Mouse (Mus musculus) megakaryocyte, embryonic 14.5 days (primary cell): ENCODE data around the gene Dnmt3a. TPM values are rescaled to one million over a fixed set of nuclear protein-coding genes. Genes with fewer than 3 reads are reported as not detected.

Source experiments
- H3K27me3 ChIP-seq: replicated peaks from 2 replicates; pipeline ENCODE3; 2012; ENCODE audit warnings: inconsistent platforms
- H3K36me3 ChIP-seq: replicated peaks from 2 replicates; pipeline ENCODE3; 2012; ENCODE audit warnings: low read length, inconsistent platforms, mixed read lengths
- H3K4me1 ChIP-seq: 2 replicates; pipeline ENCODE4 v1.6.1; 2012; ENCODE audit warnings: inconsistent platforms
- H3K4me3 ChIP-seq: replicated peaks from 2 replicates; pipeline ENCODE3; 2012; ENCODE audit warnings: moderate library complexity, mild to moderate bottlenecking, inconsistent platforms
- H3K9me3 ChIP-seq: 2 replicates; pipeline ENCODE4 v1.6.1; 2012; ENCODE audit warnings: inconsistent platforms
- FLI1 ChIP-seq: IDR thresholded peaks from 2 replicates; pipeline ENCODE4 v1.6.1; 2012; ENCODE audit warnings: low read length, inconsistent platforms, mixed read lengths
- GATA1 ChIP-seq: IDR thresholded peaks from 3 replicates; pipeline ENCODE4 v1.6.1; 2012; ENCODE audit warnings: mixed read lengths, low read length, inconsistent platforms, borderline replicate concordance
- polyA plus RNA-seq: library from polyadenylated mRNA; stranded (reverse); fragments of >175 nt; gene quantifications from 2 replicates; pipeline ENCODE4 v1.2.3, GENCODE M21; 2012; ENCODE audit warnings: low replicate concordance; ENCODE audit not compliant: insufficient read depth

The Dnmt3a gene
- polyA plus RNA-seq: 27.5 and 30.1 TPM in 2 replicates

GRCm38 (mm10) chr12:3805852-3806251 is at the start of gene Dnmt3a:
Dnmt3a (plus strand) TSS chr12:3806007.
- H3K36me3 ChIP-seq: peaks cover 9% of the 10 kb centered on the region
- H3K4me1 ChIP-seq: peaks cover 56% of the 10 kb centered on the region
- no peak for TF ChIP-seq FLI1
- no peak for TF ChIP-seq GATA1
- peak within 1 kb of the TSS; percentile 94 for H3K4me3 ChIP-seq
- no peaks in the 10 kb centered on the region for H3K9me3 ChIP-seq
- H3K27me3 ChIP-seq: peaks cover 29% of the 10 kb centered on the region

- no peak for TF ChIP-seq GATA1
- TF ChIP-seq FLI1: no peak
Measured at GRCm38 (mm10) chr12:3756216-3756615, 49.6 kb upstream of the Dnmt3a start.

DNA sequence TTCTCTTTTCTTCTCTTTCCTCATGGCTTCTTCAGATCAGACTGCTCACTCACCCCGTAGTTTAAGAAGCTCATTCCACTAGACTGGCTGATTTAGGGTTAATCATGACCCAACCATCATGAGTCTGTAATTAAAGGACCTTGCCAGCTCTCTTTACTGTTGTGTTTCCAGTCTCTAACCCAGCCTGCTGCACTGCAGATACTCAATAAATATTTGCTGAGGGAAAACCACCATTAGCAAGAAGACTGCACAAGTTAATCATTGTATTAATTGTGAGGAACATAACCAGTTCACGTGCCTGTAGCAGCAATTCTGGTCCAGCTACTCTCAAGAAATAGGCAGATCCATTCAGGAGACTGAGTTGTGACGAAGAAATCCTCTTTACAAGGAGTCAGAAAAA is 47.7 kb upstream of the Dnmt3a start:
- Histone ChIP-seq H3K9me3 (no peaks in the 10 kb centered on the region), H3K27me3 (no peaks in the 10 kb centered on the region), H3K4me3 (no peak overlapping the region), H3K36me3 (peaks cover 4% of the 10 kb centered on the region), H3K4me1 (peaks cover 28% of the 10 kb centered on the region)
- no peak for TF ChIP-seq FLI1
- TF ChIP-seq GATA1: no peak

More at GRCm38 (mm10) chr12:3756216-3756615, 49.6 kb upstream of the Dnmt3a start:
- no peaks in the 10 kb centered on the region for H3K9me3 ChIP-seq
- H3K4me1 ChIP-seq: peaks cover 27% of the 10 kb centered on the region
- no peaks in the 10 kb centered on the region for H3K27me3 ChIP-seq
- H3K4me3 ChIP-seq: no peak overlapping the region
- H3K36me3 ChIP-seq: peaks cover 9% of the 10 kb centered on the region

- H3K4me3 ChIP-seq: peak overlapping the region; percentile 86
- no peaks in the 10 kb centered on the region for H3K27me3 ChIP-seq
- no peaks in the 10 kb centered on the region for H3K36me3 ChIP-seq
- H3K4me1 ChIP-seq: peaks cover 28% of the 10 kb centered on the region
- H3K9me3 ChIP-seq: no peaks in the 10 kb centered on the region
- TF ChIP-seq GATA1: no peak
- no peak for TF ChIP-seq FLI1
Measured at GRCm38 (mm10) chr12:3759419-3759818, 46.4 kb upstream of the Dnmt3a start.

GRCm38 (mm10) chr12:3760876-3761590 is 44.8 kb upstream of the Dnmt3a start:
- no peak for TF ChIP-seq FLI1
- no peak for TF ChIP-seq GATA1
- Histone ChIP-seq H3K9me3 (no peaks in the 10 kb centered on the region), H3K27me3 (no peaks in the 10 kb centered on the region), H3K36me3 (no peaks in the 10 kb centered on the region), H3K4me3 (no peak overlapping the region), H3K4me1 (peaks cover 25% of the 10 kb centered on the region)

DNA sequence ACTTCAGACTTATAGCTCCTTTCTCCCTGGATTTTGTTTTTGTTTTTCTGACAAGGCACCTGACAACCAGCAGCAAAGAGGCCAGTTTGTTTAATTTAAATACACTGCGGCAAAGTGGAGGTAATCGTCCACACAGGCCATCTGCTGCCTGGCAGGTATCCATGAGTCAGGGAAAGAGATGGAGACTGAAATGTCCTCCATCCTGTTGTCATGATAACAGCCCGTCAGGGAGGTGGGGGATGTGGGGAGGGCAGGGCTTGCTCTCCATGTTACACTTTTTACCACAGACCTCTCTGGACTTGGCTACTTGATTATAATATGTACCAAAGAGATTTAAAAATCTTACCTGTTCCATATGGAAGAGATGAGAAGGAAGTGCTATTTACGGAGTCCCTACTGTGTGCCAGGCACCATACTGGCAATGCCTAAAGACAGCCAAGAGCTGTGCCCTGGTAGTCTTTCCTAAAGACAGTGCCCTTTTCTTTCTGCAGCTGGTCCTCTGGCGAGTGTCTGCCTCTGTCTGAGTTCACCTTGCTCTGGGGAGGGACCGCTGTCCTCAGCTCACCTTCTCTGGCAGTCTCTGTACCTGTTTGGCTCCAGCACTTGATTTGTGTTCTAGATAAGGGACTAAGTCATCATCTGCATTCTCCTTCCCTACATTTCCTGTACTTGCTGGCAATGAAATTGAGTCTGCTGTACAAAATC is 44.1 kb upstream of the Dnmt3a start:
- Histone ChIP-seq H3K27me3 (no peaks in the 10 kb centered on the region), H3K4me1 (peaks cover 32% of the 10 kb centered on the region), H3K4me3 (no peak overlapping the region), H3K36me3 (no peaks in the 10 kb centered on the region), H3K9me3 (no peaks in the 10 kb centered on the region)
- TF ChIP-seq GATA1: no peak
- no peak for TF ChIP-seq FLI1

DNA sequence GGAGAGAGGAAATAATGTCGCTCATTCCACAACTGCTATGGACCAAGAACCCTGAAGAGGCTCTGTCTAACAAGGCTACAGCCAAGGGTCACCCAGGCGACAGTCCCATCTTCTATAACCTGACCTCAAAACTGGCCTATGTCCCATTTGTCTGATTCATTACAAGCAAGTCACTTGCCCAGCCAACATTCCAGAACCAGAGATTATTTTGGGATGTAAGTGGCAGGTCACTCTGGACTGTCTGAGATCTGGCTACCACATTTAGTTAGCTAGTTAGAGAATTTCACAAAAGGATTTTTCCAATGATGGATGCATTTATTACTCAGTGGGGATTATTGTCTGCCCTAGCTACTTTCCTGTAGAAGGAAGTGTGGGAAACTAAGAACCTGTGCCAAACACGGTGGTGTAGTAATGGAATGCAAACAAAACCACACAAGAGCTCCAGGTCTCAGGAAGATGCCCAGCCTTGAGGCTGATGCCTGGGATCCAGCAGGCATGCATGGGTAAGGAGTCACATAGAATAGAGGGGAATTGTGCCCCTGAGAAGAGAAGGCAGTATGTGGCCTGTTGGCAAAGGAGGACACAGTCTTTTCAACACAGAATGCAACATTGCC is 41.5 kb upstream of the Dnmt3a start:
- Histone ChIP-seq H3K36me3 (no peaks in the 10 kb centered on the region), H3K4me3 (no peak overlapping the region), H3K4me1 (peaks cover 30% of the 10 kb centered on the region), H3K9me3 (no peaks in the 10 kb centered on the region), H3K27me3 (no peaks in the 10 kb centered on the region)
- no peak for TF ChIP-seq GATA1
- TF ChIP-seq FLI1: no peak

DNA sequence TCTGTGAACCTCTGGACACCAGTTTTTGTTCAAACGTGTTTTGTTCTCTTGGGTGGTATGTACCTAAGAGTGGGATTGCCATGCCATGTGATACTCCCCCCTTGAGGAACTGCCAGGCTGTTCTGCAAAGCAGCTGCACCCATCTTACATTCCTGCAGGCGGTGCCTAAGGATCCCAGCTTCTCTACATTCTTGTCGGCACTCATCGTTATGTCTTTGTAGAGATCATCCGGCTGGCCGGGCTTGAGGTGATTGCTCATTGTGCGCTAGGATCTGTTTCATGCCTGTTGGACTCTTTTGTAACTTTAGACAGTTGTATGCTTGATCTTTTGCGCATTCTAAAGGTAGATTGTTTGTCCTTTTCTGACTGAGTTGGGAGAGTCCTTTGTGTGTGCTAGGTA is 38.4 kb upstream of the Dnmt3a start:
- Histone ChIP-seq H3K9me3 (no peaks in the 10 kb centered on the region), H3K36me3 (no peaks in the 10 kb centered on the region), H3K27me3 (no peaks in the 10 kb centered on the region), H3K4me3 (no peak overlapping the region), H3K4me1 (peaks cover 22% of the 10 kb centered on the region)
- TF ChIP-seq FLI1 (no peak), GATA1 (no peak)

GRCm38 (mm10) chr12:3768391-3768790 is 37.4 kb upstream of the Dnmt3a start:
- no peak for TF ChIP-seq GATA1
- no peak for TF ChIP-seq FLI1

GRCm38 (mm10) chr12:3770546-3770945 is 35.3 kb upstream of the Dnmt3a start:
- Histone ChIP-seq H3K9me3 (no peaks in the 10 kb centered on the region), H3K4me1 (peaks cover 51% of the 10 kb centered on the region), H3K4me3 (no peak overlapping the region), H3K27me3 (no peaks in the 10 kb centered on the region), H3K36me3 (peaks cover 6% of the 10 kb centered on the region)
- TF ChIP-seq GATA1 (no peak), FLI1 (no peak)

More at GRCm38 (mm10) chr12:3768391-3768790, 37.4 kb upstream of the Dnmt3a start:
- peaks cover 32% of the 10 kb centered on the region for H3K4me1 ChIP-seq
- no peaks in the 10 kb centered on the region for H3K9me3 ChIP-seq
- no peaks in the 10 kb centered on the region for H3K27me3 ChIP-seq
- H3K36me3 ChIP-seq: peaks cover 5% of the 10 kb centered on the region
- H3K4me3 ChIP-seq: no peak overlapping the region
